Mouse (Mus musculus) v-Abl transformed pro-B cells (cell line): ENCODE results near the gene Sval2.

ENCODE experiments used
- in situ Hi-C, 2 experiments: fragments of 400-800 bp; cut with MboI; formaldehyde crosslinking; loops; one replicate each; pipeline ENCODE4 v1.15.1; 2025; ENCODE audit not compliant: unreplicated experiment in 2 of 2

Gene Sval2

DNA sequence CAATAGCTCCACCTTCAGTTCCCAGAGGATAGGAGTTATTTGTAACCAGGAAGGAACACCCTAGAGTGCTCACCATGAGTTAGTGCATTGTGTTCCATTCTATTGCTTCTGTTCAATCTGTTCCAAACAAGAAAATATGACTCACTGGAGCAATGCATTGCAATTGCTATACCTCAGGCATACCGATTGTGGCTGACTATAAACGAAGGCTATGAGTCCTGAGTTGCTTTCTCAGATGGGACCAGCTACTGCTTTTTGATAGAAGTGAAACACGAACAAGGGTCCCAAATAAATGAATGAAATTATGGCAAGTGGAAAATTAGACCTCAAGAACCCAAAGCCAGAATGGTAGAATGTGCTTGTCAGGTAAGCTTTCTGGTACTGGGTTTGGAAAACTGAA, at the start of gene Sval2:
TSS of gene Sval2 (plus strand) at position 301 of the 400 bp plus-strand sequence.
- in situ Hi-C loops: no loop called here

DNA sequence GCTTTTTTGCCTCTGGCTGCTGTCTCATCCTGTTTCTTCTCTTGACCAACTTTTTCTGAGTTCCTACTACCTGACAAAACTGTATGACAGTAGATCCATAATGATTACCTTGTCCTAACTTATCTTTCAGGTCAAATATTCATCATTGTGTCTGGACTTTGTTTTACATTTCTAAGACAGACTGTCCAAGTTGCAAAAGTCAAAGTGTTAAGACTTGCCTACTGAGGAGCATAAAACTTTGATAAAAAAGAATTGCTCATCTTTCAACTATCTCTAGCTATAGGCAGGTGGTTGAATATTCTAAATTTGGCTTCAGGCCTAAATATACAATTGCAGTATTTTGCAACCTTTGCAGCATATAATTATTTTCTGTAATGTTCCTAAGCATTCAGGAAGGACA, 28.7 kb upstream of the Sval2 start:
- in situ Hi-C loops: no loop called here

DNA sequence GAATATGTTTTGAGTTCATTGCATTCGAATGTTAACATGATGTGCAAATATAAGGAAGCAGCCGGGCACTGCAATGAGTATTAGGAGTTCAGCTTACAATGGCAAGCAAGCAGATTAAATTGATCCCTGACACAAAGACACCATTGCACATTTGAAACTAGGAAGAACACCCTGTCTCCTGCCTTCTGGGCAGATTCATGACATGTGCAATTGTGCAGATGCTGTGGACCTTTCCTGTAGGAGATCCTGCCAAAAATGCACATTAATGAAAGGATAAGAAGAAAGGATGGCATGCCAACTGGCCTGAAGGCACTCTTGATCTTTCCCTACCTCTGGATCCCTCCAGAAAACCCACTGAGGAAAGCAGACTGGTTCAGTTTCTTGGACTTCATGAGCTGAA, 23.3 kb upstream of the Sval2 start:
- in situ Hi-C loops: no loop called here

- in situ Hi-C loops: no loop called here
Observed at GRCm38 (mm10) chr6:41847235-41847634, 5.6 kb upstream of the Sval2 start, which contains the start of gene Pip. Pip (plus strand) TSS chr6:41847535.

GRCm38 (mm10) chr6:41864038-41864437, 11.2 kb downstream of the Sval2 start:
- in situ Hi-C loops: no loop called here

- in situ Hi-C loops: no loop called here
Observed at GRCm38 (mm10) chr6:41911625-41912024, 58.8 kb downstream of the Sval2 start.
